Mouse (Mus musculus): ENCODE data around the gene Hoxb4. TPM values are rescaled to one million over a fixed set of nuclear protein-coding genes. Genes with fewer than 3 reads are reported as not detected.

The Hoxb4 gene
- total RNA-seq, 2 experiments from 2014 or later = not detected

GRCm38 (mm10) chr11:96297968-96298635, 20.0 kb upstream of the Hoxb4 start:
- no peak for DNase-seq (ENCODE audit: low spot score in 2 of 2)

DNA sequence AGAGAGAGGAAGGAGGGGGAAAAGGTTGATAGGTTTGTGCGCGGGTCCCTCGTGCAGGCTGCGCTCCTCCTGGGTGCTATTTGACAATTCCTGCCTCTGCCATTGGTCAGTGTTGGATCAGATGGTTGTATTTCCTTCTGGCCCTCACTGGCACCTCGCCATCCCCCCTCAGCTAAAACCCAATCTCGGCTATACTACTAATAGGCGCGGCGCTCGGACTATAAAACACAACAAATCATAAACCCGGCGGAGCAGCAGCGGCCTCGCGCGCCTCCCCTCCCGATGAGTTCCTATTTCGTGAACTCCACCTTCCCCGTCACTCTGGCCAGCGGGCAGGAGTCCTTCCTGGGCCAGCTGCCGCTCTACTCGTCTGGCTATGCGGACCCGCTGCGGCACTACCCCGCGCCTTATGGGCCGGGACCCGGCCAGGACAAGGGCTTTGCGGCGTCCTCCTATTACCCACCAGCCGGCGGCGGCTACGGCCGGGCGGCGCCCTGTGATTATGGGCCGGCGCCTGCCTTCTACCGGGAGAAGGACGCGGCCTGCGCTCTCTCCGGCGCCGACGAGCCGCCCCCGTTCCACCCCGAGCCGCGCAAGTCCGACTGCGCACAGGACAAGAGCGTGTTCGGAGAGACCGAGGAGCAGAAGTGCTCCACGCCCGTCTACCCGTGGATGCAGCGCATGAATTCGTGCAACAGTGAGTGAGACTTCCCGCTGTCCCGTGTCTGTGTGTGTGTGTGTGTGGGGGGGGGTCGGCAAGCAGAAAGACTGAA, 19.0 kb upstream of the Hoxb4 start:
- DNase-seq (ENCODE audit: low spot score in 2 of 2) = no peak

DNA sequence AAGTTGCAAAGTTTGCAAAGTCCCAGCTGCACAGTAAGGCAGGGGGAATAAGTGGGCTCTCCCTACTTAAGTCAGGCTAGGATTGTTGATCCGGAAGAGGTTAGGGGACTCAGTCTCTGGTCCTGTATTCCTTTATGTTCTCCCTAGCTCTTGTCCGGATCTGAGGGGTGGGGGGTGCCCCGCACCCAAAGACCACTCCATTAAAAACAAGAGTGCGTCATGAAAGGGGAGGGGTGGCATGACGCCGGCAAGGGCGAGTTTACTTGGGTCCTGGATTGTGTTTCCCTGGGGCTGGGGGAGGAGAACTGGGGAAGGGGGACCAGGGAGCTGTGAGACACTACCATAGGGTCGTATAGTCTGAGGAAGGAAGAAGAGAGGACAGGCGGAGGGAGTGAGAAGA, 18.3 kb upstream of the Hoxb4 start:
- DNase-seq (ENCODE audit: low spot score in 2 of 2) = no peak

GRCm38 (mm10) chr11:96300354-96301063, 17.6 kb upstream of the Hoxb4 start:
- DNase-seq (ENCODE audit: low spot score in 2 of 2) = no peak

DNA sequence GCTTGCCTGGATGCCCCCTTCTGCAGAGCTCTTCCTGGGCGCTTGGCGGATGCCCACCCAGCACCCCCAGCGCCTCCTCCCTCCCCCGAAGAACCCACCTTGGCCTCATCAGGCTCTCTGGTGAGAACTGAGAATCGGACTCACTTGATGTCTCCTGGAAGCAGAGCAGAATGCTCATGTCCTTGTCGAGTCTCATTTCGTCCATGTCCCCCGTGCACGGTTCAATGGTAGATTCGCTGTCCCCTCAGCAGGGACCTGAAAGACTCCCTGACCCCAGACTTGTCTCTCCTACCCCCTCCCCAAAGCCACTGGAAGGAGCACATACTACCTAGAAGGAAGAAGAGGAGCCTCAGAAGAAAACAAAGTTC, 17.0 kb upstream of the Hoxb4 start:
- no peak for DNase-seq (ENCODE audit: low spot score in 2 of 2)

GRCm38 (mm10) chr11:96301837-96302236, 16.2 kb upstream of the Hoxb4 start:
- DNase-seq (ENCODE audit: low spot score in 2 of 2) = peak; percentile 39 to 55

DNA sequence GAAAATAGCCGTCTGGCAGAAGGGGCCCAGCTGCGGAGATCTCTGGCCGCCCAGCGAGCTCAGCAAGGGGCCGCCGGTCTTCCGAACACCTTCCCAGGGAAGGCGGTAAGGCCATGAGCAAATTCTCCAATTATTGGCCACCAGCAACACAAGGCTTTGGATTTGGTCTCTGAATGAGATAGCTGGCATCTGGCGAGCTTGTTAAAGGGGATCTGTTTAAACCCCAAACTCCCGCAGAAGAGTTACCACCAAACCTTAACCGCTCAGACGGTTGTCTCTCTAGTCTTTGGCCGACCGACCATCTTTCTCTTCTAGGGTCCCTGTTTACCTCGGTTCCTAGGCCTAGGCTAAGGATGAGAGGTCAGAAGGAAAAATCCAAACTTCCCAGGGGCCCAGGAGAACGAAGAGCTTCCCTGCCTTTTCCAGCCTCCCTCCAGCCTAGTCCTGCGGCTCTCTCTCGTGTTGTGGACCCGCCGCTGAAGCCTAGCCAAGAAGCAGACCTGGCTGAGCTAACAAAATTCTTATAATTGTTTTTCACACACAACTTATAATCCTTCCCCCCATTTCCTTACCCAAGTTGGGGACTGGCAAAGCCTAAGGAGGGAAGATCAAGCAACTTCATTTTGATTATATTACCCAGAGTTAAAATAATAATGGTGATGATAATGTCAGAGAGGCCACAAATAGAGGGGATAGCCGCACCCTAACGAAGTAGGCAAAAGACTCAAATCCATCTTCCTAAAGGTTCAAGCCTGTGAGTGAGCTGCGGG, 15.5 kb upstream of the Hoxb4 start:
- DNase-seq (ENCODE audit: low spot score in 2 of 2) = no peak

DNA sequence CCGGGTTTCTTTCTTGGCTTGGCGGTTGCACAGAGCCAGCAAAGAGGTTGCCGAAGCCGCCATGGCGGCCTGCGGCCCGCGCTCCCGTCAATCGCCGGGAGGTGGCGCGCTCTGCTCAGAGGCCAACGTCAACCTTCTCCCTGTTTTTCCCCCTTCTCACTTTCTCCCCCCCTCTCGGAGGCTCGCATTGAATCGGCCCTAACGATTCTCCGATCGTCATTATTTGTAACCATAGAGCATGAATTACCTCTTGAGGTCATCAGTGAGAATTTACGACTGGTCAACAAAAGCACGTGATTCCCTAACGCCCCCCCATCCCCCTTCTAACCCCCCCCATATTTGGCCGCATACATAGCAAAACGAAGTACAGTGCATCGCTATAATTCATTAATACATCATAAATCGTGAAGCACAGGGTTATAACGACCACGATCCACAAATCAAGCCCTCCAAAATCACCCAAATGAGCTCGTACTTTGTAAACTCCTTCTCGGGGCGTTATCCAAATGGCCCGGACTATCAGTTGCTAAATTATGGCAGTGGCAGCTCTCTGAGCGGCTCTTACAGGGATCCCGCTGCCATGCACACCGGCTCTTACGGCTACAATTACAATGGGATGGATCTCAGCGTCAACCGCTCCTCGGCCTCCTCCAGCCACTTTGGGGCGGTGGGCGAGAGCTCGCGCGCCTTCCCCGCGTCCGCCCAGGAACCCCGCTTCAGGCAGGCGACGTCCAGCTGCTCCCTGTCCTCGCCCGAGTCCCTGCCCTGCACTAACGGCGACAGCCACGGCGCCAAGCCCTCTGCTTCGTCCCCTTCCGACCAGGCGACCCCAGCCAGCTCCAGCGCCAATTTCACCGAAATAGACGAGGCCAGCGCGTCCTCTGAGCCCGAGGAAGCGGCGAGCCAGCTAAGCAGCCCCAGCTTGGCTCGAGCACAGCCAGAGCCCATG, 14.6 kb upstream of the Hoxb4 start, which contains the start of gene Hoxb5:
Gene Hoxb5, plus strand, starts transcription at position 186 of the 949 bp plus-strand sequence.
- DNase-seq (ENCODE audit: low spot score in 2 of 2) = peak in 1 of 2 experiments; percentile 31

DNA sequence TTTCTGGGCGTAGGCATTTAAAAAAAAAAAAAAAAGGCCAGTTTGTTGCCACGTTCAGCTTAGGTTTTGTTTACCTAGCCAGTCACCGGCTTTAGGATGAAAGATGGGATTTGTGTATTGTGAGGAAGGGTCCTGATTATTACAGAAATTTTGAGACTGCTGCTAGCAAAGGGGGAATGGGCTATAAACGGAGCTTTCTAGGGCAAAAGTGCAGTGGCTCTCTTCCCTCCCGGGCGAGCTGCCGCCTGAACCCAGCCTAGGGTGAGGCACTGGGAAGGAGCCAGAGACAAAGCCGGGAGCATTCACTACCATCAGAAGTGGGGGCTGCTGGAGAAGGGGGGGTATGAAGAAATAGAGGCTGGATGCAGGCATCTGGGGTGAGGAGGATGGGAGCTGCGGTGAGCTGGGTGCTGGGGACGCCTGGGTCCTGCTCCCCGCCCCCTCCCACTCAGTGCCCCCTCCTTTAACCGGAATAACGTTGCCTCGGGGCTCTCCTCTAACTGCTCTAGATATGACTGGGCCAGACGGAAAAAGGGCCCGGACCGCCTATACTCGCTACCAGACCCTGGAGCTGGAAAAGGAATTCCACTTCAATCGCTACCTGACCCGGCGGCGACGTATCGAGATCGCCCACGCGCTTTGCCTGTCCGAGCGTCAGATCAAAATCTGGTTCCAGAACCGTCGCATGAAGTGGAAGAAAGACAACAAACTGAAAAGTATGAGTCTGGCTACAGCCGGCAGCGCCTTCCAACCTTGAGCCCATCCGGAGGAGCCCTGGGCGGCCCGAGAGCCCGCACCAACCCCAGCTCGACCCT, 13.5 kb upstream of the Hoxb4 start:
- DNase-seq (ENCODE audit: low spot score in 2 of 2) = no peak

DNA sequence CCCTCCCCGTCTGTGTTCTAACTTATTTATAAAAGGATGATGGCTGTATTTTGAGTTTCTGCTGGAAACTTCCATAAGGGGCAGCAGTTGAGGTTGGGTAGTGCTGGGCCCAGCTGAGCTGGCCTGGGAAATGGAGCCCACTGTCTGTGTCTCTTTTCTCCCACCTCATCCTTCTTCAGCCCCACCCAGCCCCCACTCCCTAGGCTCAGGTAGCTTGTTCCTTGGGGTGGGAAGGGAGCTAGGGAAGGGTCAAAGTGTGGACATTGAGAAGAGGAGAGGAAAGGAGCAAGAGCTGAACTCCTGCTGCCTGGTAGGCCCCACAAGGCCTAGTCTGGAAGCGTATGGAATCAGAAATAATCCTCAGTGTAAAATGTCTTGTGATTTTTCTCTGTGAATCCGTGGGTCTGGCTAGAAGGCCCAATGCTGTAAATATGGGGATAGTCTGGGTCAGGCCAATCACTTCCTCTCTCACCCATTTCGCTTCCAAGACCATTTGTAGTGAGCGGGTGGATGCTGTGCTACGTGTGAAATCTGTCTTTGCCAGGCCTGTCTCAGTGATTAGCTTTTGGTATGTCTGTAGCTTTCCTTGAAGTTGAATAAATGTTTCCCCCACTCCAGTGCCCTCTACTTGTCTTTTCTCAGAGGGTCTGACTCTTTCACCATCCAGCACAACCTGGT, 12.4 kb upstream of the Hoxb4 start:
- no peak for DNase-seq (ENCODE audit: low spot score in 2 of 2)

DNA sequence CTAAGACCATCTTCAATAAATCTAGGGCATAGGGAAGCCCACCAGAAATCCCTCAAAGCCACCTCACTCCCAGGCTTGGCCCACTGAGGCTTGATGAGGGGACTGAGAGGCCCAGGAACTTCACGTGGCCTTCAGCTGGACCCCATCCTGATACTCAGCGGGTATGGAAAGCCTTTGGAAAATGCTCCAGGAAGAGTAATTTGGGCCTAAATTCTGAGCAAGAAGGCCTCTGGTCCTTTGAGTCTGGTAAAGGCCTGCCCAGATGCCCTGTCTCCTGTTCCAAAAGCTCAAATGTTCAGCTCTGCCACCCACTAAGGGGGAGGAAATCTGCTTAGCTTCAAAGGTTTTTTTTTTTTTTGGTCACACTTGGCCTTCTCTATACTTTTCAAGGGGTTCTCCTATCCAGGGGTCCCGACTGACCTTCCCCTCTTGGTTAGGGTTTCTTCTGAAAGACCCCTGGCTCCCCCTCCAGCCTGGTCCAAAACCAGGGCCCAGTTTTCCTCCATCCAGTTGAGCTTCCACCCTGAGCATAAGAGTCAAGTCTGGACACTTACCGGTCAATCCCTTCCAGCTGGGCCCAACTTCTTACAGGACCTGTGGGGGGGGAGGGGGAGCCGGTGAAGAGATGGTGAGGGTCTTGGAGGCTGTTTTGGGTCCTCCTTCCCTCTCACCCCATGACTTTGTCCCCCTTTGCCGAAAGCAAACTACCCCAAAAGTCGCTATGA, 11.7 kb upstream of the Hoxb4 start:
- no peak for DNase-seq (ENCODE audit: low spot score in 2 of 2)

GRCm38 (mm10) chr11:96306908-96307269, 11.2 kb upstream of the Hoxb4 start:
- no peak for DNase-seq (ENCODE audit: low spot score in 2 of 2)

GRCm38 (mm10) chr11:96308763-96309162, 9.3 kb upstream of the Hoxb4 start:
- no peak for DNase-seq (ENCODE audit: low spot score in 2 of 2)

GRCm38 (mm10) chr11:96309288-96309687, 8.8 kb upstream of the Hoxb4 start:
- DNase-seq (ENCODE audit: low spot score in 2 of 2) = no peak

GRCm38 (mm10) chr11:96310183-96310938, 7.7 kb upstream of the Hoxb4 start:
- no peak for DNase-seq (ENCODE audit: low spot score in 2 of 2)

- DNase-seq (ENCODE audit: low spot score in 2 of 2) = no peak
Observed at GRCm38 (mm10) chr11:96311097-96311496, 7.0 kb upstream of the Hoxb4 start.

All from layer of hippocampus, adult 18-20 months (tissue).